Mouse (Mus musculus) gastrocnemius, postnatal 25 days (tissue): ENCODE data around the gene Vmn2r112. TPM values are rescaled to one million over a fixed set of nuclear protein-coding genes. Genes with fewer than 3 reads are reported as not detected.
"Not testable (repeated sequence)": the region's sequence is repeated elsewhere in the genome, so short reads cannot be mapped to it uniquely, and the experiment has no call there.

ENCODE experiments used
- DNase-seq: peaks from one replicate; pipeline ENCODE4 v3.0.0; 2022
- long read RNA-seq, 2 experiments: library from polyadenylated mRNA; stranded (forward); transcript quantifications; one replicate each; pipeline ENCODE4 v2.0.0; 2021
- total RNA-seq, 2 experiments: library from RNA; stranded (reverse); gene quantifications; 1 replicate in 1 of 2; 2 replicates in 1 of 2; pipeline ENCODE4 v1.2.3; 2021

The Vmn2r112 gene
- not detected for total RNA-seq
- long read RNA-seq, experiment 1, result 0 reads
- long read RNA-seq, experiment 2, result 0 reads

GRCm38 (mm10) chr17:22600651-22601050 lies at the start of gene Vmn2r112:
Gene Vmn2r112 (plus strand): TSS chr17:22600951.
- DNase-seq, result not testable (repeated sequence)

GRCm38 (mm10) chr17:22573382-22573781 lies 27.4 kb upstream of the Vmn2r112 start, which contains the start of gene Vmn2r111:
Gene Vmn2r111 (minus strand): TSS chr17:22573482.
- not testable (repeated sequence) for DNase-seq

GRCm38 (mm10) chr17:22630646-22631045 lies 29.9 kb downstream of the Vmn2r112 start:
- no peak for DNase-seq

Other genes with a start within 250 kb of the Vmn2r112 start
- gene Zfp944, start 239.6 kb upstream of the Vmn2r112 start, total RNA-seq, result 1 to 10 TPM; 4.0 to 5.1 TPM
- 1 to 10 TPM; 5.4 to 6.5 TPM for gene Zfp758, start 239.5 kb upstream of the Vmn2r112 start, total RNA-seq
- 1 to 10 TPM; 3.1 to 3.9 TPM for gene Zfp946, start 176.7 kb upstream of the Vmn2r112 start, total RNA-seq
- not detected for gene Vmn2r111, start 27.5 kb upstream of the Vmn2r112 start, total RNA-seq